10 mouse cellular contexts compared by ENCODE assay signal in genomic region chr2:19049877-19050731, GRCm38 (mm10). TPM values are rescaled to one million over a fixed set of nuclear protein-coding genes. Genes with fewer than 3 reads are reported as not detected.
DNase-seq lines count a peak whose midpoint lies in the region; ATAC-seq and TF ChIP-seq lines count a peak whose summit lies in the region.
"Had no signal": no experiment of that assay in that cellular context is flagged by ENCODE, and none has a peak within 500 bp of the region (broad histone marks: within the 10 kb centered on the region; RNA-seq: fewer than 3 reads in every experiment).

No protein-coding gene starts in this region.

- WGBS in lung, postnatal 0 days: 49% methylated on average over 18 of the region's 18 CpGs

- DNase-seq in embryo, embryonic 11 days: peak; percentile 22
- DNase-seq in embryo, embryonic 9.5 days (ENCODE audit: extremely low spot score): no peak
- DNase-seq in spleen, postnatal 36 days (ENCODE audit: low spot score in 2 of 2): peak; percentile 29 to 48
- no peak for DNase-seq in spleen, postnatal 14 days (ENCODE audit: low spot score in 2 of 2)
- DNase-seq in lung, postnatal 0 days (ENCODE audit: low spot score): peak; percentile 46
- peak; percentile 29 to 40 for DNase-seq in thymus, postnatal 36 days
- DNase-seq in cerebellum, adult 8-10 months: no peak
- DNase-seq in yolk sac, embryonic 10.5 days (ENCODE audit: low spot score): no peak

- H3K27ac ChIP-seq in lung, postnatal 0 days (ENCODE audit: low read length): no peak overlapping the region
- H3K27ac ChIP-seq: heart, embryonic 15.5 days; midbrain, embryonic 12.5 days had no signal

- no peaks in the 10 kb centered on the region for H3K9me3 ChIP-seq in lung, postnatal 0 days (ENCODE audit: low read length)
- H3K9me3 ChIP-seq: heart, embryonic 15.5 days; midbrain, embryonic 12.5 days had no signal

- 0 out of 2 replicates have a peak overlapping the region, but pooled peaks have one; percentile 8 for H3K4me2 ChIP-seq in lung, postnatal 0 days (replicated peaks; ENCODE audit: low read depth, low read length)
- H3K4me2 ChIP-seq: heart, embryonic 15.5 days; midbrain, embryonic 12.5 days had no signal

- no peak for TF ChIP-seq CTCF in lung, postnatal 0 days (IDR thresholded peaks at IDR 0.05)

- H3K36me3 ChIP-seq in lung, postnatal 0 days (ENCODE audit: insufficient read depth, low read length): no peaks in the 10 kb centered on the region
- H3K36me3 ChIP-seq: heart, embryonic 15.5 days; midbrain, embryonic 12.5 days had no signal

- ATAC-seq in lung, postnatal 0 days: no peak; the same call in 1 of the 2 replicates

- H3K9ac ChIP-seq in lung, postnatal 0 days (replicated peaks; ENCODE audit: low read depth): no peak overlapping the region
- H3K9ac ChIP-seq: heart, embryonic 15.5 days; midbrain, embryonic 12.5 days had no signal

- no peak for TF ChIP-seq EP300 in lung, postnatal 0 days (IDR thresholded peaks at IDR 0.05)

- H3K4me1 ChIP-seq in lung, postnatal 0 days (ENCODE audit: insufficient read depth, low read depth, low read length): no peaks in the 10 kb centered on the region
- H3K4me1 ChIP-seq: heart, embryonic 15.5 days; midbrain, embryonic 12.5 days had no signal

- no peak overlapping the region; the same call in 1 of the 2 replicates for H3K4me3 ChIP-seq in lung, postnatal 0 days (ENCODE audit: low read depth, low read length)
- H3K4me3 ChIP-seq: heart, embryonic 15.5 days; midbrain, embryonic 12.5 days had no signal

- no peaks in the 10 kb centered on the region for H3K27me3 ChIP-seq in lung, postnatal 0 days (replicated peaks; ENCODE audit: insufficient read depth, low read length)
- H3K27me3 ChIP-seq: heart, embryonic 15.5 days; midbrain, embryonic 12.5 days had no signal

RNA-seq across cellular contexts. Expression of gene 4930426L09Rik, which starts 52.0 kb away (rescaled TPM):
- polyA plus RNA-seq in lung, postnatal 0 days (2015; fragmentation: Nextera tagmentation; extraction: Ambion mirVana): 0.45 and 0.55 TPM in 2 replicates

RNA-seq across cellular contexts. Expression of gene Pip4k2a, which starts 52.2 kb away (rescaled TPM):
- 5.0 and 6.6 TPM in 2 replicates for polyA plus RNA-seq in lung, postnatal 0 days (2015; fragmentation: Nextera tagmentation; extraction: Ambion mirVana)

Comparison
In these comparisons a context has a peak if more than half of its experiments do, and no peak if none do; other contexts are left out.
1. DNase-seq: peak in embryo, embryonic 11 days (single experiment), spleen, postnatal 36 days (2 of 2), lung, postnatal 0 days (single experiment) and thymus, postnatal 36 days (2 of 2); none in embryo, embryonic 9.5 days (single experiment), spleen, postnatal 14 days (0 of 2), cerebellum, adult 8-10 months (single experiment) and yolk sac, embryonic 10.5 days (single experiment).